Mouse (Mus musculus) spleen, embryonic (tissue): ENCODE data around the gene Cela3b.

Experiments
- CTCF ChIA-PET: fragments of 350-600 bp; sonication (Branson Sonifier 250); formaldehyde crosslinking; loops from one replicate; lab custom pipeline; 2022; lab: Charles Lee

The Cela3b gene

DNA sequence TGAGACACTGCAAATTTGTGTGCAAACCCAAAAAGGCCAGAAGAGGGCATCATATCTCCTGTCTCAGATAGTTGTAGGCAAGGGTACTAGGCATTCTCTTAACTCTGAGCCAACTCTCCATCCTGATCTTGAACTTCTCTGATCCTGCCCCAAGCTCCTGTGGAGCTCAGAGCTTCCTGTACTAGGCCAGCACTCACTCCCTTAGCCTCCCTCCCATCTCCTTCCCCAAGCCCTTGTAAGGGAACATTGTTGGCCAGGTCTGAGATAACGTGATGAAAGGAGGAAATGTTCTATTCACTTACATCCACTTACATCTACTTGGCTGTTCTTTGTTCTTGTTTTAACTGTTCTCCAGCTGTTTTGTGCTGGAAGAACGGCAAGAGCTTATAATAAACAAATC lies 53.6 kb downstream of the Cela3b start:
- CTCF ChIA-PET, result interaction anchor here (1.1 kb wide), 1 partner anchor 13 kb away, joined by 9 read pairs; no protein-coding TSS in a partner anchor

DNA sequence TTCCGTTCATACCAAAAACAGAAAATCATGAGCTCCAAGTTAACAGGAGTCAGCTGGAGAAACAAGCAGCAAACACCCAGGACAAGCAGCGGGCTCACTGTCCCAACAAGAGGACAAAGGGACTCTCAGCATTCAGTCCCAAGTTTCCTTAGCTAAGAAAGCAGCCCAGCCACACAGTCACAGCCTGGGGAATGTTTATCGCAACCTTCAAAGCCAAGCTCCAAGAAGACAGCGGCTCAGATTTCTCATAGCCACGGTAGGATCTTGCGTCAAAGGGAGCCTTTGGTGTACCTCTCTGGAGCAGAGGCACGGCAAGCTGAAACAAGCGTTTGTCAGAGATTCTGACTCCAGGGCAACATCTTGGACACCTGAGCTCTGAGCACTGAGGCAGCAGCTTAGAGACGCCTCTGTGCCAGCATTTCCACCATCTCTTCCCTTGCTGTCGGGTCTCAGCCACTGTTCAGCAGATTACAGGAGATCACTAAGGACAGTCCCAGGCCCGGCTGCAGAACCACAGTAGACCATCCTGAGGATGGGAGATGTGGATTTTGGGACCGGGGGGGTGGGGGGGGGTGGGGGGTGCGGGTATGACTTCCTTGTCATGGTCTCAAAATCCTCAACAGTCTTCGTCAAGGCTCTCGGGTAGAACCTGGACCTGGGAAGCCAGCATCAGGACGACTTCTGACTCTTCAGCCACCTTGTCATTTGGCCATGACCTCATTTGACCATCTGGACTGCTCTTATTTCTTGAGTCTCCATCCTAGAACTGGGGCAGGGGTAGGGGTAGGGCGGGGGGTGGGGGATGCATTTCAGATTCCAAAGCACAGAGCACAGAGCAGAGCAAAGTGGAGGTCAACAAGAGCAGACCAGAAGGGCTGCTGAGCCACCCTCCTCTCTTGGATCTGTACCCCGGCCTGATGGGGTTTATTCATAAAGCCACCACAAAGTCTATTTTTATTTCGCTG lies 54.7 kb downstream of the Cela3b start:
- CTCF ChIA-PET, result interaction anchor here (1.1 kb wide), 1 partner anchor 12 kb away, joined by 9 read pairs; no protein-coding TSS in a partner anchor

DNA sequence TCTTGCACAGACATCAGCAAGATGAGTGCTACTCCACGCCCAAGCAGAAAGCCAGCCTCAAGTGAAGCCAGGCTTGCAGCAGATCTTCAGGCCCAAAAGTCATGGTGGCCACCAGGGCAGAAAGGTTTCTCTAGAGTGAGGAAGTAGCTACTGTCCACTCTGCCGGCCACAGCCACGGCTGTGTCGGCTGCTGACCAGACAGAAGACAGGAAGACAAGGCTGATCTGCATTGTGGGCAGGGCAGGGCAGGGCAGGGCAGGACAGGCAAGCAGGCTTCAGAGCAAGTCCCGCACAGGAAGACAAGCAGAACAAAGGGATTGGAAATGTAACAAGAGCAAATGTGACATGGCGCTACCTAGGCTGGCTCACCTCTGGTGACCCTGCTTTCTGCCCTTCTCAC lies 56.6 kb downstream of the Cela3b start:
- CTCF ChIA-PET, result no interaction called here

DNA sequence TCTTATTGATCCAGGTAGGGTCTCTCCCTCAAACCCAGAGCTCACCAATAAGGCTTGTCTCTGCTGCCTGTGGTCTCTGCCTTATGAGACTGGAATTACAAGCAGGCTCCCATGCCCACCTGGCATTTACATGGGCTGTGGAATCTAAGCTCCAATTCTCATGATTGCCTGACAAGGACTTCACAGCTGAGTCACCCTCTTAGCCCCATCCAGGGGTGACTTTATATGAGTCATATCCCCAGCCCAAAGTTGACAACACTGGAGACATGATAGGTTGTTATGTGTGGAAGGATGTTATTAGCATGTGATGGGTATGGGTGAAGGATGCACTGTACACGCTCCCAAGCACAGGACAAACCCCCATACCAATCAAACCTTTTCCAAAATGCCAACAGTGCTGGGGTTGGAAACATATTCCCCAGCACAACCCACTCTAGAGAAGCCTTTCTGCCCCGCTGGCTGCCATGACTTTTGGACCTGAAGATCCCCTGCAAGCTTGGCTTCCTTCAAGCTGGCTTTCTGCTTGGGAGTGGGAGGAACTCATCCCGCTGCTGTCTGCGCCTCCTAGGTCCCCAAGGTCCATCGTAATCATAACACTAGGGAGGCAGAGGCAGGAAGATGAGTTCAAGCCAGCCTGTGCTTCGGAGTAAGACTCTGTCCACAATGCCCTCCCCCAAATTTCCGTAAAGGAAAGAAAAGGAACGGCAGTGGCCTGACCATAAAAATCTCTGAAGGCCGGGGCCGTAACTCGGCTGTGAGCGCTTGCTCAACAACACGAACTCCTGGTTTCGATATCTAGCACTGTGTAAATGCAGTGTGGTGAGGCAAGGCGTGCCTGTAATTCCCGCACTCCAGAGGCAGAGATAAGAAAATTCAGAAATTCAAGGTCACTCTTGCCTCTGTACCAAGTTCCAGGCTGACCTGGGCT lies 58.5 kb downstream of the Cela3b start:
- CTCF ChIA-PET, result no interaction called here
